Mouse (Mus musculus): ENCODE measurements at regions not wholly inside any gene's neighbourhood (a gene's known extent, or its start where the extent isn't known, plus 50 kb on each side); places are given as distances from the start of the nearest gene placed in this dataset.

DNA sequence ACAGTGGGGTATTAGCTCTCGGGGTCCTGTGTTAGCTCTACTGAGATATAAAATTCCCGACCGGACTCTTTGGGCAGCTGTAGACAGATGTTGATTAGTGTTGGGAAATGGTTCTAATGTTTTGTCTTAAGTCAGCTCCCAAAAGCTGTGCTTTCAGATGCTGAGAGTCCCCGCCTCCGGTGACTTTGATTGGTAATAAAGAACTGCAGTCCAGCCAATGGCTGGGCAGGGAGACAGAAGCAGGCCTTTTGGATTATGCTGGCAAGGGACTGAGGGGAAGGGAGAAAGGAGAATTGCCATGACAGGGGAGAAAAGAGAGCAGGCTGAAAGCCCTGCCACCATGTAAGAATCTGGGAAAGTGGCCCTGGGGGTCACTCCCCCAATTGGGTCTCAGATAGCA is 73.4 kb upstream of the Nabp1 start:
- TF ChIP-seq CTCF (IDR thresholded peaks at IDR 0.05; ENCODE audit: control insufficient read depth, insufficient read depth, low read length) (no peak), POLR2A (IDR thresholded peaks at IDR 0.05; ENCODE audit: borderline replicate concordance, control insufficient read depth, low read depth, low read length) (no peak)
